Mouse (Mus musculus): ENCODE data around the gene Sfrp2.
A peak's percentile ranks its signal among the peaks of the same experiment; 100 is the strongest.

The Sfrp2 gene

GRCm38 (mm10) chr3:83773281-83773680 is 7.2 kb downstream of the Sfrp2 start:
- DNase-seq, result no peak

GRCm38 (mm10) chr3:83775403-83775802 is 9.3 kb downstream of the Sfrp2 start:
- no peak for DNase-seq

GRCm38 (mm10) chr3:83781460-83782222 is 15.5 kb downstream of the Sfrp2 start:
- no peak for DNase-seq

GRCm38 (mm10) chr3:83783716-83784469 is 17.8 kb downstream of the Sfrp2 start:
- no peak for DNase-seq

- no peak for DNase-seq
Observed at GRCm38 (mm10) chr3:83784726-83785125, 18.6 kb downstream of the Sfrp2 start.

GRCm38 (mm10) chr3:83787086-83787485 is 21.0 kb downstream of the Sfrp2 start:
- no peak for DNase-seq

- no peak for DNase-seq
Observed at GRCm38 (mm10) chr3:83787776-83788305, 21.7 kb downstream of the Sfrp2 start.

GRCm38 (mm10) chr3:83789651-83790451 is 23.7 kb downstream of the Sfrp2 start:
- no peak for DNase-seq

- DNase-seq, result no peak
Observed at GRCm38 (mm10) chr3:83791444-83791843, 25.3 kb downstream of the Sfrp2 start.

GRCm38 (mm10) chr3:83797098-83797497 is 31.0 kb downstream of the Sfrp2 start:
- DNase-seq, result no peak

- peak; percentile 33 to 45 for DNase-seq
Observed at GRCm38 (mm10) chr3:83797828-83798227, 31.7 kb downstream of the Sfrp2 start.

- DNase-seq, result no peak
Observed at GRCm38 (mm10) chr3:83799486-83799885, 33.4 kb downstream of the Sfrp2 start.

GRCm38 (mm10) chr3:83801649-83802155 is 35.6 kb downstream of the Sfrp2 start:
- DNase-seq, result no peak

GRCm38 (mm10) chr3:83808483-83808882 is 42.4 kb downstream of the Sfrp2 start:
- no peak for DNase-seq

- DNase-seq, result no peak
Observed at GRCm38 (mm10) chr3:83811987-83812386, 45.9 kb downstream of the Sfrp2 start.

GRCm38 (mm10) chr3:83812863-83813262 is 46.7 kb downstream of the Sfrp2 start:
- no peak for DNase-seq

- no peak for DNase-seq
Observed at GRCm38 (mm10) chr3:83816372-83816925, 50.3 kb downstream of the Sfrp2 start.

- no peak for DNase-seq
Observed at GRCm38 (mm10) chr3:83823774-83824173, 57.7 kb downstream of the Sfrp2 start.
